In genomic region chr8:71802226-71802625, GRCm38 (mm10) we compare ENCODE assay signal across 8 mouse cellular contexts.
DNase-seq lines count a peak whose midpoint lies in the region; ATAC-seq and TF ChIP-seq lines count a peak whose summit lies in the region.
"Not testable (repeated sequence)": the region's sequence is repeated elsewhere in the genome, so short reads cannot be mapped to it uniquely, and the experiment has no call there.

No protein-coding gene starts in this region.

- ATAC-seq in embryonic facial prominence, embryonic 15.5 days (ENCODE audit: insufficient number of reproducible peaks, low FRiP score, low TSS enrichment, low read depth) = peak; percentile 75
- peak; percentile 68 for ATAC-seq in hindbrain, embryonic 11.5 days (ENCODE audit: low FRiP score)
- 0 out of 2 replicates have a peak, but pooled peaks have one; percentile 48 for ATAC-seq in intestine, embryonic 16.5 days
- peak; percentile 31; the same call in 1 of the 2 replicates for ATAC-seq in limb, embryonic 14.5 days (ENCODE audit: low FRiP score, low read depth)
- ATAC-seq in lung, postnatal 0 days = peak; percentile 43
- ATAC-seq in monocyte, adult 5-6 weeks (replicated peaks; ENCODE audit: insufficient number of reproducible peaks, low FRiP score, low TSS enrichment, poor library complexity, severe bottlenecking) = peak; percentile 52
- ATAC-seq in stomach, embryonic 16.5 days (ENCODE audit: insufficient read depth, low FRiP score) = peak; percentile 66; the same call in 1 of the 2 replicates

- H3K9me3 ChIP-seq in embryonic facial prominence, embryonic 15.5 days (replicated peaks); hindbrain, embryonic 11.5 days (ENCODE audit: control insufficient read depth, low read length); intestine, embryonic 16.5 days (ENCODE audit: control insufficient read depth, low read length); limb, embryonic 14.5 days (ENCODE audit: control insufficient read depth, low read length); lung, postnatal 0 days (ENCODE audit: low read length); stomach, embryonic 16.5 days (replicated peaks; ENCODE audit: control insufficient read depth, low read length): not testable (repeated sequence)

- DNase-seq in heart, adult 11 months = peak; percentile 88
- DNase-seq in hindbrain, embryonic 11.5 days (ENCODE audit: low spot score); limb, embryonic 14.5 days (ENCODE audit: low spot score): not testable (repeated sequence)
- DNase-seq in lung, postnatal 0 days (ENCODE audit: low spot score) = peak; percentile 4

- not testable (repeated sequence) for TF ChIP-seq CTCF in lung, postnatal 0 days (IDR thresholded peaks at IDR 0.05)

- not testable (repeated sequence) for H3K27me3 ChIP-seq in embryonic facial prominence, embryonic 15.5 days; hindbrain, embryonic 11.5 days (ENCODE audit: control insufficient read depth, insufficient read depth, low read length); intestine, embryonic 16.5 days (replicated peaks; ENCODE audit: control insufficient read depth, insufficient read depth, low read length); limb, embryonic 14.5 days (ENCODE audit: control insufficient read depth, insufficient read depth, low read length); lung, postnatal 0 days (replicated peaks; ENCODE audit: insufficient read depth, low read length); stomach, embryonic 16.5 days (ENCODE audit: control insufficient read depth, insufficient read depth, low read length)

- TF ChIP-seq POLR2A in limb, embryonic 14.5 days (IDR thresholded peaks at IDR 0.05; ENCODE audit: borderline replicate concordance, extremely low read depth, insufficient read depth, insufficient read length) = not testable (repeated sequence)

- not testable (repeated sequence) for H3K4me1 ChIP-seq in embryonic facial prominence, embryonic 15.5 days; hindbrain, embryonic 11.5 days (replicated peaks; ENCODE audit: control insufficient read depth, insufficient read depth, low read length); intestine, embryonic 16.5 days (ENCODE audit: control insufficient read depth, insufficient read depth, low read length); limb, embryonic 14.5 days (ENCODE audit: control insufficient read depth, insufficient read depth, low read length); lung, postnatal 0 days (ENCODE audit: insufficient read depth, low read depth, low read length); stomach, embryonic 16.5 days (ENCODE audit: control insufficient read depth, insufficient read depth, low read length)

- WGBS in embryonic facial prominence, embryonic 15.5 days = 66% methylated on average over 2 of the region's 2 CpGs
- WGBS in hindbrain, embryonic 11.5 days = 75% methylated on average over 2 of the region's 2 CpGs
- 73% methylated on average over 2 of the region's 2 CpGs for WGBS in intestine, embryonic 16.5 days
- WGBS in limb, embryonic 14.5 days = 78% methylated on average over 2 of the region's 2 CpGs
- 60% methylated on average over 2 of the region's 2 CpGs for WGBS in lung, postnatal 0 days
- WGBS in stomach, embryonic 16.5 days = 67% methylated on average over 2 of the region's 2 CpGs

- H3K4me2 ChIP-seq in embryonic facial prominence, embryonic 15.5 days (replicated peaks); hindbrain, embryonic 11.5 days (replicated peaks; ENCODE audit: low read depth, low read length); intestine, embryonic 16.5 days (ENCODE audit: low read depth, low read length); limb, embryonic 14.5 days (replicated peaks; ENCODE audit: low read depth, low read length, severe bottlenecking); lung, postnatal 0 days (replicated peaks; ENCODE audit: low read depth, low read length); stomach, embryonic 16.5 days (ENCODE audit: low read depth, low read length): not testable (repeated sequence)

- H3K4me3 ChIP-seq in embryonic facial prominence, embryonic 15.5 days (replicated peaks); hindbrain, embryonic 11.5 days (ENCODE audit: low read depth, low read length); intestine, embryonic 16.5 days (ENCODE audit: low read length); limb, embryonic 14.5 days (replicated peaks; ENCODE audit: low read length); lung, postnatal 0 days (ENCODE audit: low read depth, low read length); stomach, embryonic 16.5 days (replicated peaks; ENCODE audit: low read length): not testable (repeated sequence)

- not testable (repeated sequence) for H3K9ac ChIP-seq in embryonic facial prominence, embryonic 15.5 days; hindbrain, embryonic 11.5 days (ENCODE audit: low read depth, low read length); intestine, embryonic 16.5 days (ENCODE audit: low read depth, low read length); limb, embryonic 14.5 days (ENCODE audit: low read depth, low read length, severe bottlenecking); lung, postnatal 0 days (replicated peaks; ENCODE audit: low read depth); stomach, embryonic 16.5 days (ENCODE audit: low read length)

- TF ChIP-seq EP300 in lung, postnatal 0 days (IDR thresholded peaks at IDR 0.05) = not testable (repeated sequence)

- H3K27ac ChIP-seq in embryonic facial prominence, embryonic 15.5 days (replicated peaks); hindbrain, embryonic 11.5 days (ENCODE audit: low read depth, low read length); intestine, embryonic 16.5 days (ENCODE audit: low read length); limb, embryonic 14.5 days (replicated peaks; ENCODE audit: low read depth, low read length); lung, postnatal 0 days (ENCODE audit: low read length); stomach, embryonic 16.5 days (ENCODE audit: low read length): not testable (repeated sequence)

- H3K36me3 ChIP-seq in embryonic facial prominence, embryonic 15.5 days; hindbrain, embryonic 11.5 days (ENCODE audit: control insufficient read depth, insufficient read depth, low read length); intestine, embryonic 16.5 days (ENCODE audit: control insufficient read depth, insufficient read depth, low read length); limb, embryonic 14.5 days (ENCODE audit: control insufficient read depth, insufficient read depth, low read length); lung, postnatal 0 days (ENCODE audit: insufficient read depth, low read length); stomach, embryonic 16.5 days (ENCODE audit: control insufficient read depth, insufficient read depth, low read length): not testable (repeated sequence)
